Mouse (Mus musculus): ENCODE results near the gene Erc1. TPM values are rescaled to one million over a fixed set of nuclear protein-coding genes. Genes with fewer than 3 reads are reported as not detected.
A peak's percentile ranks its signal among the peaks of the same experiment; 100 is the strongest.
"Not testable (repeated sequence)": the region's sequence is repeated elsewhere in the genome, so short reads cannot be mapped to it uniquely, and the experiment has no call there.

Erc1 gene
- polyA plus RNA-seq, 1 experiment from 2014 or later, result 43.2 TPM

GRCm38 (mm10) chr6:119818541-119818940 lies 29.4 kb downstream of the Erc1 start:
- no peaks in the 10 kb centered on the region for H3K27me3 ChIP-seq (replicated peaks; ENCODE audit: control insufficient read depth, insufficient read depth, low read length)
- ATAC-seq, result no peak
- no peak overlapping the region for H3K9ac ChIP-seq (replicated peaks; ENCODE audit: low read depth, low read length)
- no peak overlapping the region for H3K4me3 ChIP-seq (replicated peaks; ENCODE audit: low read length)
- H3K9me3 ChIP-seq (ENCODE audit: control insufficient read depth, low read length), result no peaks in the 10 kb centered on the region
- H3K4me1 ChIP-seq (replicated peaks; ENCODE audit: control insufficient read depth, insufficient read depth, low read length), result peaks cover 5% of the 10 kb centered on the region; the same call in 1 of the 2 replicates
- no peak overlapping the region for H3K4me2 ChIP-seq (ENCODE audit: low read length)
- 92% methylated on average over 4 of the region's 4 CpGs for WGBS
- 0 out of 2 replicates have a peak, but pooled peaks cover 2% of the 10 kb centered on the region for H3K36me3 ChIP-seq (ENCODE audit: control insufficient read depth, insufficient read depth)
- H3K27ac ChIP-seq (ENCODE audit: low read length), result no peak overlapping the region

- Histone ChIP-seq H3K9ac (replicated peaks; ENCODE audit: low read depth, low read length) (no peak overlapping the region), H3K36me3 (ENCODE audit: control insufficient read depth, insufficient read depth) (0 out of 2 replicates have a peak, but pooled peaks cover 2% of the 10 kb centered on the region), H3K27ac (ENCODE audit: low read length) (no peak overlapping the region), H3K9me3 (ENCODE audit: control insufficient read depth, low read length) (no peaks in the 10 kb centered on the region), H3K4me1 (replicated peaks; ENCODE audit: control insufficient read depth, insufficient read depth, low read length) (no peaks in the 10 kb centered on the region), H3K27me3 (replicated peaks; ENCODE audit: control insufficient read depth, insufficient read depth, low read length) (no peaks in the 10 kb centered on the region), H3K4me2 (ENCODE audit: low read length) (no peak overlapping the region), H3K4me3 (replicated peaks; ENCODE audit: low read length) (no peak overlapping the region)
- WGBS, result 85% methylated on average over 4 of the region's 4 CpGs
- ATAC-seq, result no peak
Measured at GRCm38 (mm10) chr6:119815426-119815825, 32.5 kb downstream of the Erc1 start.

- H3K4me2 ChIP-seq (ENCODE audit: low read length); H3K27ac ChIP-seq (ENCODE audit: low read length); H3K4me3 ChIP-seq (replicated peaks; ENCODE audit: low read length); H3K9ac ChIP-seq (replicated peaks; ENCODE audit: low read depth, low read length); H3K36me3 ChIP-seq (ENCODE audit: control insufficient read depth, insufficient read depth); H3K4me1 ChIP-seq (replicated peaks; ENCODE audit: control insufficient read depth, insufficient read depth, low read length); ATAC-seq; H3K9me3 ChIP-seq (ENCODE audit: control insufficient read depth, low read length); H3K27me3 ChIP-seq (replicated peaks; ENCODE audit: control insufficient read depth, insufficient read depth, low read length): not testable (repeated sequence)
Measured at GRCm38 (mm10) chr6:119813055-119813454, 34.9 kb downstream of the Erc1 start.

GRCm38 (mm10) chr6:119808726-119809505 lies 39.1 kb downstream of the Erc1 start:
- Histone ChIP-seq H3K4me3 (replicated peaks; ENCODE audit: low read length) (no peak overlapping the region), H3K36me3 (ENCODE audit: control insufficient read depth, insufficient read depth) (no peaks in the 10 kb centered on the region), H3K4me2 (ENCODE audit: low read length) (no peak overlapping the region), H3K27ac (ENCODE audit: low read length) (no peak overlapping the region), H3K4me1 (replicated peaks; ENCODE audit: control insufficient read depth, insufficient read depth, low read length) (no peaks in the 10 kb centered on the region), H3K9ac (replicated peaks; ENCODE audit: low read depth, low read length) (no peak overlapping the region), H3K9me3 (ENCODE audit: control insufficient read depth, low read length) (no peaks in the 10 kb centered on the region), H3K27me3 (replicated peaks; ENCODE audit: control insufficient read depth, insufficient read depth, low read length) (no peaks in the 10 kb centered on the region)
- ATAC-seq, result no peak
- WGBS, result 91% methylated on average over 2 of the region's 2 CpGs

- Histone ChIP-seq H3K27ac (ENCODE audit: low read length) (no peak overlapping the region), H3K36me3 (ENCODE audit: control insufficient read depth, insufficient read depth) (no peaks in the 10 kb centered on the region), H3K27me3 (replicated peaks; ENCODE audit: control insufficient read depth, insufficient read depth, low read length) (no peaks in the 10 kb centered on the region), H3K4me2 (ENCODE audit: low read length) (no peak overlapping the region), H3K9me3 (ENCODE audit: control insufficient read depth, low read length) (no peaks in the 10 kb centered on the region), H3K9ac (replicated peaks; ENCODE audit: low read depth, low read length) (no peak overlapping the region), H3K4me3 (replicated peaks; ENCODE audit: low read length) (no peak overlapping the region), H3K4me1 (replicated peaks; ENCODE audit: control insufficient read depth, insufficient read depth, low read length) (0 out of 2 replicates have a peak, but pooled peaks cover 4% of the 10 kb centered on the region)
- no peak for ATAC-seq
- 52% methylated on average over 2 of the region's 2 CpGs for WGBS
Measured at GRCm38 (mm10) chr6:119803239-119803638, 44.7 kb downstream of the Erc1 start.

- no peak for ATAC-seq
- WGBS, result 85% methylated on average over 12 of the region's 12 CpGs
- Histone ChIP-seq H3K36me3 (ENCODE audit: control insufficient read depth, insufficient read depth) (no peaks in the 10 kb centered on the region; the same call in 1 of the 2 replicates), H3K9me3 (ENCODE audit: control insufficient read depth, low read length) (no peaks in the 10 kb centered on the region), H3K4me1 (replicated peaks; ENCODE audit: control insufficient read depth, insufficient read depth, low read length) (0 out of 2 replicates have a peak, but pooled peaks cover 3% of the 10 kb centered on the region), H3K27me3 (replicated peaks; ENCODE audit: control insufficient read depth, insufficient read depth, low read length) (no peaks in the 10 kb centered on the region), H3K27ac (ENCODE audit: low read length) (peak overlapping the region; percentile 9; the same call in 1 of the 2 replicates), H3K4me3 (replicated peaks; ENCODE audit: low read length) (no peak overlapping the region), H3K4me2 (ENCODE audit: low read length) (no peak overlapping the region), H3K9ac (replicated peaks; ENCODE audit: low read depth, low read length) (no peak overlapping the region)
Measured at GRCm38 (mm10) chr6:119796911-119797486, 51.0 kb downstream of the Erc1 start.

- Histone ChIP-seq H3K9ac (replicated peaks; ENCODE audit: low read depth, low read length) (no peak overlapping the region), H3K27me3 (replicated peaks; ENCODE audit: control insufficient read depth, insufficient read depth, low read length) (no peaks in the 10 kb centered on the region), H3K4me3 (replicated peaks; ENCODE audit: low read length) (no peak overlapping the region), H3K4me2 (ENCODE audit: low read length) (no peak overlapping the region), H3K27ac (ENCODE audit: low read length) (no peak overlapping the region), H3K36me3 (ENCODE audit: control insufficient read depth, insufficient read depth) (no peaks in the 10 kb centered on the region; the same call in 1 of the 2 replicates), H3K4me1 (replicated peaks; ENCODE audit: control insufficient read depth, insufficient read depth, low read length) (0 out of 2 replicates have a peak, but pooled peaks cover 3% of the 10 kb centered on the region), H3K9me3 (ENCODE audit: control insufficient read depth, low read length) (no peaks in the 10 kb centered on the region)
- ATAC-seq, result no peak
- 90% methylated on average over 5 of the region's 5 CpGs for WGBS
Measured at GRCm38 (mm10) chr6:119796291-119796690, 51.7 kb downstream of the Erc1 start.

- H3K27me3 ChIP-seq (replicated peaks; ENCODE audit: control insufficient read depth, insufficient read depth, low read length), result no peaks in the 10 kb centered on the region
- H3K4me1 ChIP-seq (replicated peaks; ENCODE audit: control insufficient read depth, insufficient read depth, low read length), result 0 out of 2 replicates have a peak, but pooled peaks cover 3% of the 10 kb centered on the region
- no peak overlapping the region for H3K4me2 ChIP-seq (ENCODE audit: low read length)
- no peak overlapping the region for H3K9ac ChIP-seq (replicated peaks; ENCODE audit: low read depth, low read length)
- peak; percentile 71 for ATAC-seq
- H3K9me3 ChIP-seq (ENCODE audit: control insufficient read depth, low read length), result no peaks in the 10 kb centered on the region
- H3K4me3 ChIP-seq (replicated peaks; ENCODE audit: low read length), result no peak overlapping the region
- no peaks in the 10 kb centered on the region; the same call in 1 of the 2 replicates for H3K36me3 ChIP-seq (ENCODE audit: control insufficient read depth, insufficient read depth)
- no peak overlapping the region for H3K27ac ChIP-seq (ENCODE audit: low read length)
- WGBS, result 37% methylated on average over 2 of the region's 2 CpGs
Measured at GRCm38 (mm10) chr6:119792562-119792961, 55.4 kb downstream of the Erc1 start.

GRCm38 (mm10) chr6:119782416-119782815 lies 65.6 kb downstream of the Erc1 start:
- Histone ChIP-seq H3K4me3 (replicated peaks; ENCODE audit: low read length) (no peak overlapping the region), H3K27me3 (replicated peaks; ENCODE audit: control insufficient read depth, insufficient read depth, low read length) (no peaks in the 10 kb centered on the region), H3K27ac (ENCODE audit: low read length) (no peak overlapping the region), H3K4me2 (ENCODE audit: low read length) (no peak overlapping the region), H3K4me1 (replicated peaks; ENCODE audit: control insufficient read depth, insufficient read depth, low read length) (no peaks in the 10 kb centered on the region), H3K9me3 (ENCODE audit: control insufficient read depth, low read length) (no peaks in the 10 kb centered on the region), H3K9ac (replicated peaks; ENCODE audit: low read depth, low read length) (no peak overlapping the region), H3K36me3 (ENCODE audit: control insufficient read depth, insufficient read depth) (peaks cover 2% of the 10 kb centered on the region; the same call in 1 of the 2 replicates)
- WGBS, result 95% methylated on average over 2 of the region's 2 CpGs
- ATAC-seq, result no peak
